Mouse (Mus musculus) embryonic facial prominence, embryonic 11.5 days (tissue): ENCODE measurements around the gene Mpo. TPM values are rescaled to one million over a fixed set of nuclear protein-coding genes. Genes with fewer than 3 reads are reported as not detected.

Experiments used
- ATAC-seq: fragments of 200-750 bp; cut with Nextera tagmentation; replicated peaks from 2 replicates; pipeline ENCODE4 v1.8.0; 2017; ENCODE audit warnings: low read depth; ENCODE audit not compliant: insufficient number of reproducible peaks, low FRiP score, low TSS enrichment
- DNase-seq: peaks from one replicate; pipeline ENCODE4 v3.0.0-alpha.2; 2015; ENCODE audit warnings: low spot score
- H3K27ac ChIP-seq: fragments of 300-500 bp; sonication (generic); replicated peaks from 2 replicates; pipeline ENCODE4 v1.5.1; 2014; ENCODE audit warnings: mild to moderate bottlenecking, low read depth, low read length, control low read depth
- H3K27me3 ChIP-seq: fragments of 300-500 bp; sonication (generic); 2 replicates; pipeline ENCODE4 v1.6.1; 2014; ENCODE audit warnings: mild to moderate bottlenecking, low read length, moderate library complexity, mixed read lengths; ENCODE audit not compliant: control insufficient read depth, insufficient read depth
- H3K36me3 ChIP-seq: fragments of 300-500 bp; sonication (generic); replicated peaks from 2 replicates; pipeline ENCODE4 v1.6.1; 2014; ENCODE audit warnings: low read depth, mild to moderate bottlenecking, low read length, moderate library complexity, mixed read lengths; ENCODE audit not compliant: control insufficient read depth, insufficient read depth
- H3K4me1 ChIP-seq: fragments of 300-500 bp; sonication (generic); 2 replicates; pipeline ENCODE4 v1.6.1; 2014; ENCODE audit warnings: low read length, mixed read lengths; ENCODE audit not compliant: control insufficient read depth, insufficient read depth
- H3K4me2 ChIP-seq: fragments of 300-500 bp; sonication (generic); 2 replicates; pipeline ENCODE4 v1.6.1; 2014; ENCODE audit warnings: low read depth, mild to moderate bottlenecking, control low read depth, low read length, moderate library complexity
- H3K4me3 ChIP-seq: fragments of 300-500 bp; sonication (generic); 2 replicates; pipeline ENCODE4 v1.5.1; 2014; ENCODE audit warnings: low read depth, low read length, control low read depth
- H3K9ac ChIP-seq: fragments of 300-500 bp; sonication (generic); replicated peaks from 2 replicates; pipeline ENCODE4 v1.6.1; 2014; ENCODE audit warnings: mild to moderate bottlenecking, control low read depth, low read length
- H3K9me3 ChIP-seq: fragments of 300-500 bp; sonication (generic); replicated peaks from 2 replicates; pipeline ENCODE4 v1.6.1; 2016; ENCODE audit warnings: mild to moderate bottlenecking, low read length, inconsistent platforms, mixed read lengths; ENCODE audit not compliant: control insufficient read depth
- WGBS: fragments of 180-500 bp; shearing (Covaris S2); extraction: QIAGEN DNeasy Blood & Tissue Kit; methylation state at CpG from one replicate; pipeline ENCODE4 v1.1.7; 2014; 5-methylcytosine and 5-hydroxymethylcytosine counted together
- polyA plus RNA-seq: library from polyadenylated mRNA; unstranded; fragments of >200 nt; fragmentation: Nextera tagmentation; extraction: Ambion mirVana; gene quantifications from 2 replicates; pipeline ENCODE4 v1.2.1, GENCODE M21; 2014

Gene Mpo
- polyA plus RNA-seq, 1 experiment from 2014 or later: 7.2 TPM

DNA sequence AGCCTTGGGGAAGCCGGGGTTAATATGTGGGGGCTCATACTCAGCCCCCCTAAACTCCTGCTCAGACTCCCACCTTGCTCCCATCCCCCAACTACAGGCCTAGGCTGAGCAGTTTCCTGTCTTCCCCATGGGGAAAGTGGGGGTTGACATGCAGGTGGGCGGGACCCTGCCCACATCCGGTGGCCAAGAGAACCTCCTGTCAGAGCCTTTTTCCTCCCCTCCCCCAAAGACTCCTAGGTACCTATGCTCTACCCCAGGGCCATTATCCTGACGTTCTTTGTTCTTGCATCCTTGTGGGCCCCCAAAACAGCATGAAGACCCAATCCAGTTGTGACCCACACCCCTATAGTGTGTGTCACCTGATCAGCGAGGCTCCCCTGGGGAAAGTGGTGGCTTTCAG lies 38.8 kb upstream of the Mpo start:
- WGBS: 70% methylated on average over 5 of the region's 5 CpGs
- no peaks in the 10 kb centered on the region for H3K9me3 ChIP-seq
- no peak overlapping the region for H3K4me3 ChIP-seq
- no peak overlapping the region for H3K27ac ChIP-seq
- H3K4me2 ChIP-seq: no peak overlapping the region
- 0 out of 2 replicates have a peak, but pooled peaks cover 2% of the 10 kb centered on the region for H3K27me3 ChIP-seq
- no peak overlapping the region for H3K9ac ChIP-seq
- no peaks in the 10 kb centered on the region for H3K36me3 ChIP-seq
- DNase-seq: no peak
- no peaks in the 10 kb centered on the region for H3K4me1 ChIP-seq
- no peak for ATAC-seq

DNA sequence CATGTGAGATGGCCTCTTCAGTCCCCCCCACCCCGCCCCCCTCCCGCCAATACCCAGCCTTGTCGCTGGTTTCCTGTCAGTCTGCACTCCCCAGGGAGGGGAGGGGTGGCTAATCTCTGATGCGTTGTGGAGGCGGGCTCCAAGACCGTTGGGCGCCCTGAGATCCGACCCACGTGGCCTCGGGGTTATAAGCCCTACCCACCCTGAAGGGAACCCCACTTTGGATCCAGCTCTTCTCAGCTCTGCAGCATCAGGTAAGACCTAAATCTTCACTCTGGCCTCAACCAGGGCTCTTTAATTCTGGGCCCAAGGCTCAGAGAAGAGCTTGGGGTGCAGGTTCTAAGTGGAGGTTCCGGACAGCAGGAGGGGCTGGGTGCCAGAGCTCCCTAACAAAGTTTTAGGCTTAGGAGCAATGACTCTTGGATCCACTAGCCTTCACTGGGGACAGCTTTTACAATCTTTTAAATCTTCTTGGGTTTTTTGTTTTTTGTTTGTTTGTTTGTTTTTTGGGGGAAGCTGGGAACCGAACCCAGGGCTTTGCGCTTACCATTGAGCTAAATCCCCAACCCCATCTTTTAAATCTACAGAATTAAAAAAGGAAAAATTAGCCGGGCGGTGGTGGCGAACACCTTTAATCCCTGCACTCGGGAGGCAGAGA lies 37.9 kb upstream of the Mpo start:
- peaks cover 7% of the 10 kb centered on the region for H3K27me3 ChIP-seq
- no peak overlapping the region for H3K4me2 ChIP-seq
- ATAC-seq (no peak), DNase-seq (no peak)
- no peak overlapping the region for H3K9ac ChIP-seq
- H3K4me1 ChIP-seq: no peaks in the 10 kb centered on the region
- no peak overlapping the region for H3K27ac ChIP-seq
- no peak overlapping the region for H3K4me3 ChIP-seq
- no peaks in the 10 kb centered on the region for H3K9me3 ChIP-seq
- 70% methylated on average over 17 of the region's 17 CpGs for WGBS
- no peaks in the 10 kb centered on the region for H3K36me3 ChIP-seq

DNA sequence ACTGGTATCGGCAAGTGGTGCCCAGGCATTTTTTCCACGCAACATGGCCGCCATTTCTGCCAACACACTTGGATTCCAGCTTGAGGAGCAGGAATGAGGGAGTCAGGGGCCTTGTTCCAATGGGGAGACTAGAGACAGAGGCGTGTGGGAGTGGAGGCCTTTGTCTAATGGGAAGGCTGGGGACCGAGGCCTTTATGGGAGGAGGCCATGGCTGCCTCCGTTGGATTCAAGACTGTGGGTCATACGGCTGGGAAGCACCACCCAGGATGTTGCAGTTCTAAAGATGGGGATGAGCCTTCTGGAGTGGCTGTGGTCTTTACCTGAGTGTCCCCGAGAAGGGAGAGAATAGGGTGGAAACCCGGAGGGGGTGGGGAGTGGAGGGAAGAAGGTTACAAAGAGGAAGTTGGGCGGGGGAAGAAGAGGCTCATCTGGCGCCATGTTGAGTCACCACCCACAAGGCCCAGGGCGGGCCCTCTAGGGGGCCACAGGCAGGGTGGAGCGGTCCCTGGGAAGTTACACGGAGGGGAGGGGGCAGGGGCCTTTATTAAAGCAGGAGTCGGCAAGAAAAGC lies 37.0 kb upstream of the Mpo start:
- WGBS: 91% methylated on average over 15 of the region's 15 CpGs
- Histone ChIP-seq H3K27me3 (peaks cover 15% of the 10 kb centered on the region), H3K36me3 (no peaks in the 10 kb centered on the region), H3K9me3 (no peaks in the 10 kb centered on the region), H3K27ac (no peak overlapping the region), H3K9ac (no peak overlapping the region), H3K4me1 (no peaks in the 10 kb centered on the region), H3K4me2 (no peak overlapping the region), H3K4me3 (0 out of 2 replicates have a peak overlapping the region, but pooled peaks have one; percentile 6)
- ATAC-seq: no peak
- DNase-seq: no peak

DNA sequence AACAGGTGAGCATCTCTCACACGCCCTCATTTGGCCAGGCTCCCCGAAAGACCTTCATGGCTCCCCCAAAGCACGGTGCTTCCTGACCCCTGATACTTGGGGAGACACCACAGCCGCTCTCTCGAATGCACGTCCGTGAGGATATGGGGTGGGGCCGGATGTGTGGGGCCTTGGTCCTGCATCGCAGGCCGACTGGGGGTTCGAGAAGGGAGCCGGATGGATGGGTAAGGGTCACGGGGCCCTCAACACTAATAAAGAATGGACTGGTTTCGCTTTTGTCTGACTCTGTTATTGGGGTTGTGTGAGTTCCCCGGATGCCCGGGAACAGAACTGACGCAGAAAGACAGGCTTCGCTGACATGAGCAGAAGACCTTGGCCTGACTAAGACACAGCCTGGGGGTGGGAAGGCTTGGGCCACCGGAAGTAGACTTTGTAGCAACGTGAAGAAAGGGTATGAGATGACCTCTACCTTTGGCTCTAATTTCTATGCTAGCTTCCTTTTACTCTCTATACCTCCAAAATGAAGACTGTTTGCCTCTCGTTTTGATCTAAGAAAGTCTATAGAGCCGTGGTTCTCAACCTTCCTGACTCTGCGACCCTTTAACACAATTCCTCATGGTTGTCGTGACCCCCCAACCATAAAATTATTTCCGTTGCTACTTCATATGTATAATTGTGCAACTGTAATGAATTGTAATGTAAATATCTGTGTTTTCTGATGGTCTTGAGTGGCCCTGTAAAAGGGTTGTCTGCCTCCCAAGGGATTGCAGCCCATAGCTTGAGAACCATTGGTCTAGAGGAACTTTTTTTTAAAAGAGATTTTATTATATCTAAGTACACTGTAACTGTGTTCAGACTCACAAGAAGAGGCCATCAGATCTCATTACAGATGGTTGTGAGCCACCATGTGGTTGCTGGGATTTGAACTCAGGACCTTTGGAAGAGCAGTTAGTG lies 36.1 kb upstream of the Mpo start:
- no peaks in the 10 kb centered on the region for H3K36me3 ChIP-seq
- DNase-seq: no peak

DNA sequence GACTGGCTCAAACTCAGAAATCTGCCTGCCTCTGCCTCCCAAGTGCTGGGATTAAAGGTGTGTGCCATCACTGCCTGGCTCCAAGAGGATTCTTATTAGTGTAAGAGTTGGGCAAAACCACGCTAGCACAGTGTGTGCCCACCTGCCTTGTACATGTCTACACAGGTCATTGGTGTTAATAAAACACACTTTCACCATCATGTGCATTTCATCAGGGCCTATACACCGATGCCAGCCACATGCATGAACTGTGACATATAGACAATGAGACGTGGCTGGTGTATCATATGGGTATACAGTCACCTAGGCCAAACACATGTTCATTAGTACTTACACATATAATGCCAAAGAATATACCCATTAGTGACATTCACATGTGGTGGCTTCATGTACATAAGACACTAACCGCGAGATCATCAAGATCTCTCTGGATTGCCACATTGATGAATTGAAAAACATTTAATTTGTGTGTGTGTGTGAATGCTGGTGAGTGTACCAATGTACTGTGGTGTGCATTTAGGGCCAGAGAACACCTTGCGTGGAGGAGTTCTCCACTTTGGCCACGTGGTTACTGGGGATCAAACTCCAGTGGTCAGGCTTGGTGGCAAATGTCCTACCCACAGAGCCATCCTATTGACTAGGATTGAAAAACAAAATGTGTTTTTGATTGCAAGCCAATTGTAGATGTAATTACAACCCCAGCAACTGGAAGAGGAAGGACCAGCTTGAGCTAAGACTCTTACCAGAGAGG lies 35.0 kb upstream of the Mpo start:
- Histone ChIP-seq H3K9me3 (no peaks in the 10 kb centered on the region), H3K9ac (no peak overlapping the region), H3K27me3 (peaks cover 35% of the 10 kb centered on the region), H3K4me3 (no peak overlapping the region), H3K27ac (no peak overlapping the region), H3K36me3 (no peaks in the 10 kb centered on the region), H3K4me2 (no peak overlapping the region), H3K4me1 (no peaks in the 10 kb centered on the region)
- WGBS: 85% methylated on average over 7 of the region's 7 CpGs
- ATAC-seq (no peak), DNase-seq (no peak)

More for the DNA sequence above, 36.1 kb upstream of the Mpo start:
- no peak overlapping the region for H3K27ac ChIP-seq
- ATAC-seq: no peak
- H3K4me2 ChIP-seq: no peak overlapping the region
- WGBS: 89% methylated on average over 25 of the region's 25 CpGs
- no peak overlapping the region for H3K9ac ChIP-seq
- H3K9me3 ChIP-seq: no peaks in the 10 kb centered on the region
- peaks cover 25% of the 10 kb centered on the region for H3K27me3 ChIP-seq
- H3K4me1 ChIP-seq: no peaks in the 10 kb centered on the region
- no peak overlapping the region for H3K4me3 ChIP-seq

DNA sequence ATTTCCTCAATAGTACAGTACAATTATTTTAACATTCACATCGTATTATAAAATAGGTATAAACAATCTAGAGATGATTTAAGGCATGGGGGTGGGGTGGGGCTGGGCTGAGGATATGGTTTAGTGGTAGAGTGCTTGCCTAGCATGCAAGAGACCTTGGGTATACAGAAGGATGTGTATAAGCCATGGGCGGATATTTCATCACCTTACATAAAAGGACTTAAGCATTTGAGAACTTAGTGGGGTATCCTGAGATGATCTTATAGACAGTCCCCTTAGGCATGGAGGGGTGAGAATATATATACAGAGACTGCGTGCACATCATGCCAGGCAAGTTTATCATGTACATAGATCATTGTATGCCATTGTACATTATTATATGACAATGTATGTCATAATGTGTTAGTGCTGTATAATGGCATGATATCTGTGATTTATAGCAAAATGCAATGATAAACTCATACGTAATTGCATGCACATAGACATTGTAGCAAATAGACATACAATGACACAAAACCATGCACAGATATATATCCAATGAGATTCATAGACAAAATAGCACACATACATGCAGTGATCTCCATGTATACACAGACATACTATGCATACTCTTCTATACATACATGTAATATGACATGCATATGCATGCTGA lies 34.3 kb upstream of the Mpo start:
- Histone ChIP-seq H3K4me3 (no peak overlapping the region), H3K27me3 (peaks cover 42% of the 10 kb centered on the region), H3K36me3 (no peaks in the 10 kb centered on the region), H3K9ac (no peak overlapping the region), H3K4me2 (no peak overlapping the region), H3K27ac (no peak overlapping the region), H3K4me1 (peaks cover 2% of the 10 kb centered on the region; the same call in 1 of the 2 replicates), H3K9me3 (no peaks in the 10 kb centered on the region)
- ATAC-seq (no peak), DNase-seq (no peak)
- 69% methylated on average over 4 of the region's 4 CpGs for whole genome bisulfite sequencing

DNA sequence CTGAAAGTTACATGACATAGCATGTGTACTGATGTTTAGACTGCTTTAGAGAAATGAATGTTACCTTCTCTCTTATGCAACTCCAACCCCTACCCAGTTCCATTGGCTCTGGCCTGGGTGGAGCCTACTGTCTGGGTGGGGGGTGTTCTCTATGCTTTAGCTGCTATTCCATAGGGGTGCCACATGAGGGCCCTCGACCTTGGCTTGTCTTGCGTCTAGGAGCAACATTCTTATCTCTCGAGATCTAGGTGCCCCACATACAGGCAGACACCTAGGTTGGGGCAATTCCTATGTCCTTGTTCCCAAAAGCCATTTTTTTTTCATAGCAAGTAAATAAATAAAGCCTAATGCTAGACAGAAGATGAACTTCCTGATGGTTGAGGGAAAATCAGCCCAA lies 33.8 kb upstream of the Mpo start:
- Histone ChIP-seq H3K36me3 (no peaks in the 10 kb centered on the region), H3K27me3 (peaks cover 47% of the 10 kb centered on the region), H3K9ac (no peak overlapping the region), H3K4me3 (no peak overlapping the region), H3K27ac (no peak overlapping the region), H3K4me1 (peaks cover 2% of the 10 kb centered on the region), H3K9me3 (no peaks in the 10 kb centered on the region), H3K4me2 (no peak overlapping the region)
- DNase-seq: no peak
- WGBS: 2% methylated on average over 3 of the region's 3 CpGs
- no peak for ATAC-seq
